Mouse (Mus musculus): ENCODE data around the gene Pi4ka. TPM values are rescaled to one million over a fixed set of nuclear protein-coding genes. Genes with fewer than 3 reads are reported as not detected.

Gene Pi4ka
- polyA plus RNA-seq, 1 experiment from 2014 or later: 12.9 TPM

GRCm38 (mm10) chr16:17383594-17384326 lies 22.4 kb downstream of the Pi4ka start:
- no peaks in the 10 kb centered on the region for H3K27me3 ChIP-seq
- no peak overlapping the region for H3K4me3 ChIP-seq (replicated peaks)
- ATAC-seq (ENCODE audit: low read depth): peak; percentile 92
- peak; percentile 14 for DNase-seq
- 39% methylated on average over 2 of the region's 2 CpGs for WGBS (ENCODE audit: insufficient replicate concordance)
- no peak overlapping the region for H3K9ac ChIP-seq
- H3K9me3 ChIP-seq (replicated peaks): no peaks in the 10 kb centered on the region
- peaks cover 10% of the 10 kb centered on the region; the same call in 1 of the 2 replicates for H3K4me1 ChIP-seq (replicated peaks)
- no peak overlapping the region for H3K27ac ChIP-seq
- no peak overlapping the region for H3K4me2 ChIP-seq
- H3K36me3 ChIP-seq: peaks cover 7% of the 10 kb centered on the region; the same call in 1 of the 2 replicates

GRCm38 (mm10) chr16:17382306-17382705 lies 23.8 kb downstream of the Pi4ka start:
- no peak for DNase-seq
- Histone ChIP-seq H3K36me3 (peaks cover 12% of the 10 kb centered on the region), H3K9me3 (replicated peaks) (no peaks in the 10 kb centered on the region), H3K4me3 (replicated peaks) (no peak overlapping the region), H3K4me2 (no peak overlapping the region), H3K4me1 (replicated peaks) (peaks cover 10% of the 10 kb centered on the region; the same call in 1 of the 2 replicates), H3K27ac (no peak overlapping the region), H3K9ac (no peak overlapping the region), H3K27me3 (no peaks in the 10 kb centered on the region)
- 95% methylated on average over 4 of the region's 4 CpGs for WGBS (ENCODE audit: insufficient replicate concordance)
- no peak for ATAC-seq (ENCODE audit: low read depth)

- Histone ChIP-seq H3K9me3 (replicated peaks) (no peaks in the 10 kb centered on the region), H3K4me3 (replicated peaks) (no peak overlapping the region), H3K4me1 (replicated peaks) (peaks cover 10% of the 10 kb centered on the region; the same call in 1 of the 2 replicates), H3K9ac (no peak overlapping the region), H3K4me2 (no peak overlapping the region), H3K27ac (no peak overlapping the region), H3K27me3 (no peaks in the 10 kb centered on the region), H3K36me3 (peaks cover 38% of the 10 kb centered on the region)
- no peak for ATAC-seq (ENCODE audit: low read depth)
- WGBS (ENCODE audit: insufficient replicate concordance): 85% methylated on average over 4 of the region's 4 CpGs
- DNase-seq: no peak
Observed at GRCm38 (mm10) chr16:17358787-17359186, 47.3 kb downstream of the Pi4ka start.

GRCm38 (mm10) chr16:17356031-17356430 lies 50.1 kb downstream of the Pi4ka start:
- no peaks in the 10 kb centered on the region for H3K27me3 ChIP-seq
- DNase-seq: no peak
- 73% methylated on average over 6 of the region's 6 CpGs for WGBS (ENCODE audit: insufficient replicate concordance)

DNA sequence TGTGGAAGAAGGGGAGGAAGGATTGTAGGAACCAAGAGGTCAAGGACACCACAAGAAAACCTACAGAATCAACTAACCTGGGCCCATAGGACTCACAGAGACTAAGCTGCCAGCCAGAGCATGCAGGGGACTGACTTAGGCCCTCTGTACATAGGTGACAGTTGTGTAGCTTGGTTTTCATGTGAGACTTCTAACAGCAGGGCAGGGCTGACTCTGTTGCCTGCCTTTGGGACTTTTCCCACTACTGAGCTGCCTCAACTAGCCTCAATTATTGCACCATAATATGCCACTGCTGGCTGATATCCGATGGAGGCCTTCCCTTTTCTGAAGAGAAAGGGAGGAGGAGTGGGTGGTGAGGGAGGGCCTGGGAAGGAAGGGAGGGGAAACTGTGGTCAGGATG lies 59.3 kb downstream of the Pi4ka start:
- Histone ChIP-seq H3K4me2 (no peak overlapping the region), H3K9me3 (replicated peaks) (no peaks in the 10 kb centered on the region), H3K4me3 (replicated peaks) (no peak overlapping the region), H3K4me1 (replicated peaks) (peaks cover 20% of the 10 kb centered on the region), H3K36me3 (peaks cover 40% of the 10 kb centered on the region), H3K27ac (0 out of 2 replicates have a peak overlapping the region, but pooled peaks have one; percentile 24), H3K27me3 (no peaks in the 10 kb centered on the region), H3K9ac (no peak overlapping the region)
- DNase-seq (no peak), ATAC-seq (ENCODE audit: low read depth) (no peak)
- 54% methylated on average over 1 of the region's 1 CpGs for WGBS (ENCODE audit: insufficient replicate concordance)

More at GRCm38 (mm10) chr16:17356031-17356430, 50.1 kb downstream of the Pi4ka start:
- Histone ChIP-seq H3K9ac (no peak overlapping the region), H3K27ac (no peak overlapping the region), H3K4me2 (no peak overlapping the region), H3K36me3 (peaks cover 52% of the 10 kb centered on the region), H3K4me1 (replicated peaks) (no peaks in the 10 kb centered on the region), H3K4me3 (replicated peaks) (no peak overlapping the region), H3K9me3 (replicated peaks) (no peaks in the 10 kb centered on the region)
- no peak for ATAC-seq (ENCODE audit: low read depth)

DNA sequence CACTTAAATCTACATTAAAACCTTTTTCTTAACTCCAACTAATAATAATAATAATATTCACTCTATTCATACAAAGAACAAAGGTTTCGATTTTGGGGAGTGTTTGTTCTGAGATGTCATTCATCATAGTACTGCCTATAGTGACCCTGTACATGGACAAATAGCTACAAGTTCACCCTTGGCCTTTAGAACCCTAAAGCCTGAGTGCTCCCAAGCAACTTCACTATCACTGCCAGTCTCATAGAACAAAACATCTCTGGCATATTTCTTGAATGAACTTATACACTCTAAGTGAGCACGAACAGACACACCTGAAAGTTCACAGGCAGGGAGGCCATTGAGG lies 60.3 kb downstream of the Pi4ka start:
- ATAC-seq (ENCODE audit: low read depth) (0 out of 2 replicates have a peak, but pooled peaks have one; percentile 43), DNase-seq (no peak)
- no peak overlapping the region for H3K27ac ChIP-seq
- peaks cover 30% of the 10 kb centered on the region for H3K36me3 ChIP-seq
- no peaks in the 10 kb centered on the region for H3K9me3 ChIP-seq (replicated peaks)
- H3K9ac ChIP-seq: no peak overlapping the region
- no peak overlapping the region for H3K4me3 ChIP-seq (replicated peaks)
- peaks cover 25% of the 10 kb centered on the region for H3K4me1 ChIP-seq (replicated peaks)
- H3K4me2 ChIP-seq: no peak overlapping the region
- H3K27me3 ChIP-seq: no peaks in the 10 kb centered on the region
- 68% methylated on average over 2 of the region's 2 CpGs for WGBS (ENCODE audit: insufficient replicate concordance)

DNA sequence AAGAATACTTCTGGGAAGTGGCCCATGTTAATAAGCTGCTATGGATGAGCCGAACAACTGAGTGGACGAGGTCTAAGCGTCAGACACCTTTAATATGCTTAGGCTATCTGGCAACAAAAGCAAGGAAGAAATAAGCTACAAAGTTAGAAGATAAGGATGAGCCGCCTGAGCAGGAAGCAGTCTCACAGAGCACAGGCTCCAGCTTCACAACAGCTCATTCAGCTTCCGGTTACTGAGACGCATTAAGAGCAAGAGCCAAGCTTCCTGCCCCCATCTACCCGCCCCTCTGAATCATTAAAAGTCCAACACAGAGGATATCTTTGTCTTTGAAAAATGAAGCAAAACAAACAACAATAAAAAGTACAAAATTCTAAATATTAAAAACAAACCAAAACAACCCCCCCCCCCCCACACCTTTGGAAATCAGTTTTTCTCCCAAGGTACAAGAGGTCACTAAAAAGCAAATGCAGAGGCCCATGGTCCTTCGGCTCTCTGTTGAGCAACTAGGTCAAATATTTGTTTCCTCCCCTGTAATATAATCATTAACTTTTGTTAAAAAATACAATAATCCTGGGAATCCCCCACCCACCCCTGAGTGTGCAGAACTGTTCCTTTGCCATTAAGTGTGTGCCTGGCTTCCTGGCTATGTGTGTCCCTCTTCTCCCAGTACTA lies 60.8 kb downstream of the Pi4ka start:
- Histone ChIP-seq H3K4me3 (replicated peaks) (no peak overlapping the region), H3K9me3 (replicated peaks) (no peaks in the 10 kb centered on the region), H3K4me2 (no peak overlapping the region), H3K27ac (peak overlapping the region; percentile 65; the same call in 1 of the 2 replicates), H3K4me1 (replicated peaks) (peaks cover 25% of the 10 kb centered on the region), H3K9ac (no peak overlapping the region), H3K27me3 (no peaks in the 10 kb centered on the region), H3K36me3 (peaks cover 26% of the 10 kb centered on the region)
- ATAC-seq (ENCODE audit: low read depth) (peak; percentile 57), DNase-seq (no peak)
- WGBS (ENCODE audit: insufficient replicate concordance): 62% methylated on average over 8 of the region's 8 CpGs

- Histone ChIP-seq H3K4me1 (replicated peaks) (peaks cover 28% of the 10 kb centered on the region), H3K9me3 (replicated peaks) (no peaks in the 10 kb centered on the region), H3K4me3 (replicated peaks) (no peak overlapping the region), H3K36me3 (peaks cover 33% of the 10 kb centered on the region), H3K9ac (no peak overlapping the region), H3K27ac (no peak overlapping the region), H3K4me2 (no peak overlapping the region), H3K27me3 (no peaks in the 10 kb centered on the region)
- WGBS (ENCODE audit: insufficient replicate concordance): 78% methylated on average over 4 of the region's 4 CpGs
- no peak for DNase-seq
- no peak for ATAC-seq (ENCODE audit: low read depth)
Observed at GRCm38 (mm10) chr16:17341847-17342246, 64.3 kb downstream of the Pi4ka start.

- Histone ChIP-seq H3K27ac (no peak overlapping the region), H3K36me3 (peaks cover 41% of the 10 kb centered on the region), H3K4me2 (no peak overlapping the region), H3K27me3 (no peaks in the 10 kb centered on the region), H3K9me3 (replicated peaks) (no peaks in the 10 kb centered on the region), H3K4me3 (replicated peaks) (no peak overlapping the region), H3K9ac (no peak overlapping the region), H3K4me1 (replicated peaks) (peaks cover 34% of the 10 kb centered on the region)
- no peak for ATAC-seq (ENCODE audit: low read depth)
- 84% methylated on average over 2 of the region's 2 CpGs for WGBS (ENCODE audit: insufficient replicate concordance)
- no peak for DNase-seq
Observed at GRCm38 (mm10) chr16:17340705-17341104, 65.4 kb downstream of the Pi4ka start.

DNA sequence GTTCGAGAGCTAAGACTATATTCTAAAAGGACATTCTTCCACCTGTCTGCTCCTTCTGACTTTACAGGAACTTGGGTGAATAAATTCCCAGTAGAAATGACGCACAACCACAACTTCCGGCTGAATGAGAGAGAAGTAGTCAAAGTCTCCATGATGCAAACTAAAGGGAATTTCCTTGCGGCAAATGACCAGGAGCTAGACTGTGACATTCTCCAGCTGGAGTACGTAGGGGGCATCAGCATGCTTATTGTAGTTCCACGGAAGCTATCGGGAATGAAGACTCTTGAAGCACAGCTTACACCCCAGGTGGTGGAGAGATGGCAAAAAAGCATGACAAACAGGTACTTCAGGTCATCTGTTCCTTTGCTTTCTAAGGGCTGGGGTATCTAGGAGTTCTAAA lies 66.4 kb downstream of the Pi4ka start:
- no peak for DNase-seq
- 75% methylated on average over 7 of the region's 7 CpGs for WGBS (ENCODE audit: insufficient replicate concordance)
- H3K9me3 ChIP-seq (replicated peaks): no peaks in the 10 kb centered on the region

GRCm38 (mm10) chr16:17336089-17336488 lies 70.0 kb downstream of the Pi4ka start:
- ATAC-seq (ENCODE audit: low read depth): no peak
- Histone ChIP-seq H3K4me2 (peak overlapping the region; percentile 12; the same call in 1 of the 2 replicates), H3K36me3 (peaks cover 27% of the 10 kb centered on the region), H3K4me1 (replicated peaks) (peaks cover 20% of the 10 kb centered on the region), H3K9ac (no peak overlapping the region), H3K9me3 (replicated peaks) (no peaks in the 10 kb centered on the region), H3K4me3 (replicated peaks) (no peak overlapping the region), H3K27me3 (no peaks in the 10 kb centered on the region), H3K27ac (no peak overlapping the region)
- no peak for DNase-seq
- WGBS (ENCODE audit: insufficient replicate concordance): 58% methylated on average over 1 of the region's 1 CpGs

More for the DNA sequence above, 66.4 kb downstream of the Pi4ka start:
- no peaks in the 10 kb centered on the region for H3K27me3 ChIP-seq
- H3K4me2 ChIP-seq: no peak overlapping the region
- no peak overlapping the region for H3K9ac ChIP-seq
- no peak overlapping the region for H3K27ac ChIP-seq
- peaks cover 41% of the 10 kb centered on the region for H3K36me3 ChIP-seq
- no peak overlapping the region for H3K4me3 ChIP-seq (replicated peaks)
- peaks cover 33% of the 10 kb centered on the region for H3K4me1 ChIP-seq (replicated peaks)
- no peak for ATAC-seq (ENCODE audit: low read depth)
